Mouse (Mus musculus): ENCODE results near the gene Gbp3. TPM values are rescaled to one million over a fixed set of nuclear protein-coding genes. Genes with fewer than 3 reads are reported as not detected.
A peak's percentile ranks its signal among the peaks of the same experiment; 100 is the strongest.
"Not testable (repeated sequence)": the region's sequence is repeated elsewhere in the genome, so short reads cannot be mapped to it uniquely, and the experiment has no call there.

Gbp3 gene
- polyA plus RNA-seq, 1 experiment from 2014 or later: 0.86 TPM

GRCm38 (mm10) chr3:142554601-142555000, 5.2 kb upstream of the Gbp3 start:
- Histone ChIP-seq H3K27ac (no peak overlapping the region), H3K9ac (no peak overlapping the region), H3K9me3 (replicated peaks) (no peaks in the 10 kb centered on the region), H3K4me3 (no peak overlapping the region), H3K4me1 (no peaks in the 10 kb centered on the region), H3K27me3 (replicated peaks) (no peaks in the 10 kb centered on the region), H3K4me2 (no peak overlapping the region), H3K36me3 (no peaks in the 10 kb centered on the region)
- WGBS (ENCODE audit: insufficient replicate concordance): 54% methylated on average over 1 of the region's 1 CpGs
- ATAC-seq: no peak

- H3K9ac ChIP-seq: no peak overlapping the region
Measured at GRCm38 (mm10) chr3:142555623-142556022, 4.2 kb upstream of the Gbp3 start.

GRCm38 (mm10) chr3:142560296-142560948, 596 bp downstream of the Gbp3 start:
- 4% methylated on average over 12 of the region's 12 CpGs for WGBS (ENCODE audit: insufficient replicate concordance)
- peaks cover 4% of the 10 kb centered on the region; the same call in 1 of the 2 replicates for H3K4me1 ChIP-seq
- no peaks in the 10 kb centered on the region for H3K9me3 ChIP-seq (replicated peaks)
- H3K27ac ChIP-seq: no peak overlapping the region
- H3K27me3 ChIP-seq (replicated peaks): no peaks in the 10 kb centered on the region
- peak overlapping the region; percentile 64 for H3K4me2 ChIP-seq
- H3K4me3 ChIP-seq: peak overlapping the region; percentile 51
- peak; percentile 82 for ATAC-seq
- no peaks in the 10 kb centered on the region for H3K36me3 ChIP-seq
- H3K9ac ChIP-seq: peak overlapping the region; percentile 41; the same call in 1 of the 2 replicates

More at GRCm38 (mm10) chr3:142555623-142556022, 4.2 kb upstream of the Gbp3 start:
- 80% methylated on average over 11 of the region's 11 CpGs for WGBS (ENCODE audit: insufficient replicate concordance)
- Histone ChIP-seq H3K36me3 (no peaks in the 10 kb centered on the region), H3K27ac (no peak overlapping the region), H3K27me3 (replicated peaks) (no peaks in the 10 kb centered on the region), H3K9me3 (replicated peaks) (no peaks in the 10 kb centered on the region), H3K4me3 (no peak overlapping the region), H3K4me1 (peaks cover 4% of the 10 kb centered on the region; the same call in 1 of the 2 replicates), H3K4me2 (no peak overlapping the region)
- no peak for ATAC-seq

- no peaks in the 10 kb centered on the region for H3K27me3 ChIP-seq (replicated peaks)
- H3K9ac ChIP-seq: no peak overlapping the region
- 74% methylated on average over 14 of the region's 14 CpGs for WGBS (ENCODE audit: insufficient replicate concordance)
- no peak overlapping the region for H3K27ac ChIP-seq
- H3K4me3 ChIP-seq: no peak overlapping the region
- H3K9me3 ChIP-seq (replicated peaks): no peaks in the 10 kb centered on the region
- H3K36me3 ChIP-seq: no peaks in the 10 kb centered on the region
- H3K4me2 ChIP-seq: peak overlapping the region; percentile 64; the same call in 1 of the 2 replicates
- H3K4me1 ChIP-seq: peaks cover 4% of the 10 kb centered on the region; the same call in 1 of the 2 replicates
- ATAC-seq: no peak
Measured at GRCm38 (mm10) chr3:142561045-142561646, 1.3 kb downstream of the Gbp3 start.

GRCm38 (mm10) chr3:142561666-142562065, 1.8 kb downstream of the Gbp3 start:
- Histone ChIP-seq H3K27me3 (replicated peaks) (no peaks in the 10 kb centered on the region), H3K9me3 (replicated peaks) (no peaks in the 10 kb centered on the region), H3K36me3 (no peaks in the 10 kb centered on the region), H3K4me3 (no peak overlapping the region), H3K9ac (no peak overlapping the region), H3K4me1 (peaks cover 4% of the 10 kb centered on the region; the same call in 1 of the 2 replicates), H3K27ac (no peak overlapping the region), H3K4me2 (no peak overlapping the region)
- 66% methylated on average over 7 of the region's 7 CpGs for WGBS (ENCODE audit: insufficient replicate concordance)
- no peak for ATAC-seq

- H3K27ac ChIP-seq; H3K36me3 ChIP-seq; H3K9me3 ChIP-seq (replicated peaks); H3K4me2 ChIP-seq; ATAC-seq; H3K4me3 ChIP-seq; H3K4me1 ChIP-seq; H3K9ac ChIP-seq; H3K27me3 ChIP-seq (replicated peaks): not testable (repeated sequence)
- WGBS (ENCODE audit: insufficient replicate concordance): 62% methylated on average over 5 of the region's 5 CpGs
Measured at GRCm38 (mm10) chr3:142567490-142567889, 7.7 kb downstream of the Gbp3 start.

- ATAC-seq: no peak
- Histone ChIP-seq H3K27me3 (replicated peaks) (no peaks in the 10 kb centered on the region), H3K9ac (no peak overlapping the region), H3K4me3 (no peak overlapping the region), H3K36me3 (no peaks in the 10 kb centered on the region), H3K27ac (no peak overlapping the region), H3K4me2 (no peak overlapping the region), H3K9me3 (replicated peaks) (no peaks in the 10 kb centered on the region), H3K4me1 (no peaks in the 10 kb centered on the region)
- WGBS (ENCODE audit: insufficient replicate concordance): 65% methylated on average over 4 of the region's 4 CpGs
Measured at GRCm38 (mm10) chr3:142570738-142571137, 10.9 kb downstream of the Gbp3 start.

GRCm38 (mm10) chr3:142577108-142577507, 17.3 kb downstream of the Gbp3 start:
- Histone ChIP-seq H3K4me1 (no peaks in the 10 kb centered on the region), H3K4me3 (no peak overlapping the region), H3K27me3 (replicated peaks) (no peaks in the 10 kb centered on the region), H3K9me3 (replicated peaks) (no peaks in the 10 kb centered on the region), H3K27ac (no peak overlapping the region), H3K9ac (no peak overlapping the region), H3K36me3 (no peaks in the 10 kb centered on the region), H3K4me2 (no peak overlapping the region)
- WGBS (ENCODE audit: insufficient replicate concordance): 43% methylated on average over 3 of the region's 3 CpGs
- no peak for ATAC-seq

- H3K4me2 ChIP-seq: no peak overlapping the region
- ATAC-seq: no peak
- H3K4me1 ChIP-seq: no peaks in the 10 kb centered on the region
- H3K9ac ChIP-seq: no peak overlapping the region
- no peaks in the 10 kb centered on the region for H3K27me3 ChIP-seq (replicated peaks)
- no peak overlapping the region for H3K27ac ChIP-seq
- H3K9me3 ChIP-seq (replicated peaks): no peaks in the 10 kb centered on the region
- WGBS (ENCODE audit: insufficient replicate concordance): 61% methylated on average over 4 of the region's 4 CpGs
- no peak overlapping the region for H3K4me3 ChIP-seq
- no peaks in the 10 kb centered on the region for H3K36me3 ChIP-seq
Measured at GRCm38 (mm10) chr3:142578342-142578741, 18.5 kb downstream of the Gbp3 start.

- H3K27ac ChIP-seq: no peak overlapping the region
- H3K4me2 ChIP-seq: no peak overlapping the region
- H3K4me1 ChIP-seq: no peaks in the 10 kb centered on the region
- no peaks in the 10 kb centered on the region for H3K27me3 ChIP-seq (replicated peaks)
- WGBS (ENCODE audit: insufficient replicate concordance): 69% methylated on average over 4 of the region's 4 CpGs
- H3K9me3 ChIP-seq (replicated peaks): no peaks in the 10 kb centered on the region
- ATAC-seq: no peak
- H3K4me3 ChIP-seq: no peak overlapping the region
- no peaks in the 10 kb centered on the region for H3K36me3 ChIP-seq
- no peak overlapping the region for H3K9ac ChIP-seq
Measured at GRCm38 (mm10) chr3:142583067-142583466, 23.2 kb downstream of the Gbp3 start.

GRCm38 (mm10) chr3:142587386-142587785, 27.6 kb downstream of the Gbp3 start:
- no peak for ATAC-seq

GRCm38 (mm10) chr3:142588888-142589287, 29.1 kb downstream of the Gbp3 start:
- ATAC-seq: no peak
- Histone ChIP-seq H3K4me3 (no peak overlapping the region), H3K27me3 (replicated peaks) (no peaks in the 10 kb centered on the region), H3K27ac (no peak overlapping the region), H3K9me3 (replicated peaks) (no peaks in the 10 kb centered on the region), H3K4me1 (no peaks in the 10 kb centered on the region), H3K9ac (no peak overlapping the region), H3K36me3 (no peaks in the 10 kb centered on the region), H3K4me2 (no peak overlapping the region)
- 52% methylated on average over 2 of the region's 2 CpGs for WGBS (ENCODE audit: insufficient replicate concordance)

More at GRCm38 (mm10) chr3:142587386-142587785, 27.6 kb downstream of the Gbp3 start:
- no peak overlapping the region for H3K4me2 ChIP-seq
- H3K4me1 ChIP-seq: no peaks in the 10 kb centered on the region
- H3K9ac ChIP-seq: no peak overlapping the region
- H3K36me3 ChIP-seq: no peaks in the 10 kb centered on the region
- no peak overlapping the region for H3K4me3 ChIP-seq
- H3K27ac ChIP-seq: no peak overlapping the region
- no peaks in the 10 kb centered on the region for H3K27me3 ChIP-seq (replicated peaks)
- no peaks in the 10 kb centered on the region for H3K9me3 ChIP-seq (replicated peaks)

Data from liver, embryonic 12.5 days (tissue).